Mouse (Mus musculus) embryo, embryonic 10.5 days (tissue): ENCODE results near the gene Hoxa10.

Experiments used
- DNase-seq: peaks from one replicate; pipeline ENCODE4 v3.0.0-alpha.2; 2015; ENCODE audit warnings: low spot score

The Hoxa10 gene

GRCm38 (mm10) chr6:52245040-52245756 is 4.5 kb upstream of the Hoxa10 start:
- DNase-seq = no peak

GRCm38 (mm10) chr6:52244471-52245039 is 3.9 kb upstream of the Hoxa10 start:
- no peak for DNase-seq

- no peak for DNase-seq
Observed at GRCm38 (mm10) chr6:52243681-52244121, 3.0 kb upstream of the Hoxa10 start.

GRCm38 (mm10) chr6:52242801-52243332 is 2.2 kb upstream of the Hoxa10 start:
- no peak for DNase-seq

- DNase-seq = no peak
Observed at GRCm38 (mm10) chr6:52241001-52241621, 457 bp upstream of the Hoxa10 start.

GRCm38 (mm10) chr6:52239625-52240388 is 847 bp downstream of the Hoxa10 start:
- DNase-seq = no peak

- DNase-seq = no peak
Observed at GRCm38 (mm10) chr6:52238976-52239375, 1.7 kb downstream of the Hoxa10 start.

- no peak for DNase-seq
Observed at GRCm38 (mm10) chr6:52238155-52238545, 2.5 kb downstream of the Hoxa10 start.

- DNase-seq = no peak
Observed at GRCm38 (mm10) chr6:52237346-52238154, 3.1 kb downstream of the Hoxa10 start.

GRCm38 (mm10) chr6:52236806-52237205 is 3.8 kb downstream of the Hoxa10 start:
- no peak for DNase-seq

- no peak for DNase-seq
Observed at GRCm38 (mm10) chr6:52235866-52236265, 4.8 kb downstream of the Hoxa10 start.

- DNase-seq = no peak
Observed at GRCm38 (mm10) chr6:52235267-52235666, 5.4 kb downstream of the Hoxa10 start.

- DNase-seq = no peak
Observed at GRCm38 (mm10) chr6:52234428-52235140, 6.1 kb downstream of the Hoxa10 start.

GRCm38 (mm10) chr6:52233546-52234427 is 6.9 kb downstream of the Hoxa10 start:
- no peak for DNase-seq

- no peak for DNase-seq
Observed at GRCm38 (mm10) chr6:52232984-52233545, 7.6 kb downstream of the Hoxa10 start.

GRCm38 (mm10) chr6:52232568-52232965 is 8.1 kb downstream of the Hoxa10 start:
- DNase-seq = no peak

- no peak for DNase-seq
Observed at GRCm38 (mm10) chr6:52231885-52232567, 8.6 kb downstream of the Hoxa10 start.

- DNase-seq = no peak
Observed at GRCm38 (mm10) chr6:52230516-52231165, 10.0 kb downstream of the Hoxa10 start, which contains the start of gene Hoxa9. Gene Hoxa9, minus strand, starts transcription at chr6:52231089.
